Mouse (Mus musculus) CH12.LX (cell line): Measurements from ENCODE around the gene Gen1. TPM values are rescaled to one million over a fixed set of nuclear protein-coding genes. Genes with fewer than 3 reads are reported as not detected.

ENCODE experiments used
- DNase-seq: peaks from one replicate; pipeline ENCODE4 v3.0.0-alpha.2; 2013; ENCODE audit errors: extremely low read depth
- H3K27ac ChIP-seq: 2 replicates; pipeline ENCODE4 v1.5.1; 2012; ENCODE audit warnings: low read depth, mild to moderate bottlenecking, control low read depth, moderate library complexity; ENCODE audit not compliant: insufficient read depth
- H3K27me3 ChIP-seq: replicated peaks from 2 replicates; pipeline ENCODE3; 2012; ENCODE audit warnings: inconsistent platforms
- H3K36me3 ChIP-seq, 2 experiments: replicated peaks in 1 of 2; 2 replicates each; pipeline versions ENCODE3 to v1.6.1; 2012; ENCODE audit warnings: inconsistent platforms in 1 of 2, low read length in 1 of 2, mild to moderate bottlenecking in 1 of 2, mixed read lengths in 1 of 2, moderate library complexity in 1 of 2; ENCODE audit not compliant: control insufficient read depth in 1 of 2, insufficient read depth in 1 of 2
- H3K4me1 ChIP-seq, 2 experiments: 2 replicates each; pipeline ENCODE4 v1.6.1; 2012; ENCODE audit warnings: inconsistent platforms in 1 of 2, moderate library complexity in 1 of 2; ENCODE audit not compliant: insufficient read depth in 2 of 2, control insufficient read depth in 1 of 2
- H3K4me2 ChIP-seq: 2 replicates; pipeline ENCODE4 v1.6.1; 2012; ENCODE audit warnings: low read depth, mild to moderate bottlenecking, control low read depth; ENCODE audit not compliant: poor library complexity, insufficient read depth, severe bottlenecking
- H3K4me3 ChIP-seq, 3 experiments: fragments of 150-350 bp in 1 of 3; sonication (generic) in 1 of 3; replicated peaks in 1 of 3; 2 replicates each; pipeline versions ENCODE3 to v1.5.1; 2011 to 2012; ENCODE audit warnings: low read depth in 2 of 3, low read length in 2 of 3, mild to moderate bottlenecking in 2 of 3, moderate library complexity in 2 of 3, control low read depth in 1 of 3, improper control_type of control experiment in 1 of 3, inconsistent platforms in 1 of 3, mixed read lengths in 1 of 3; ENCODE audit not compliant: poor library complexity in 1 of 3
- H3K79me2 ChIP-seq: replicated peaks from 2 replicates; pipeline ENCODE4 v1.6.1; 2012; ENCODE audit warnings: mild to moderate bottlenecking, moderate library complexity; ENCODE audit not compliant: control insufficient read depth, poor library complexity, insufficient read depth, severe bottlenecking; ENCODE audit errors: extremely low read depth
- H3K9ac ChIP-seq: 2 replicates; pipeline ENCODE4 v1.6.1; 2012; ENCODE audit warnings: low read depth, mild to moderate bottlenecking, control low read depth, moderate library complexity; ENCODE audit not compliant: insufficient read depth
- H3K9me3 ChIP-seq: replicated peaks from 2 replicates; pipeline ENCODE3; 2012; ENCODE audit warnings: low read length, inconsistent platforms, mixed read lengths
- BHLHE40 ChIP-seq: IDR thresholded peaks from 2 replicates; pipeline ENCODE4 v1.6.1; 2011; ENCODE audit warnings: mild to moderate bottlenecking, low read depth, low read length, improper control_type of control experiment
- CHD1 ChIP-seq: IDR thresholded peaks from 2 replicates; pipeline ENCODE4 v1.6.1; 2012; ENCODE audit warnings: low read depth, low read length, improper control_type of control experiment, inconsistent platforms
- CHD2 ChIP-seq: IDR thresholded peaks from 2 replicates; pipeline ENCODE4 v1.6.1; 2011; ENCODE audit warnings: low read length, improper control_type of control experiment
- E2F4 ChIP-seq: IDR thresholded peaks from 2 replicates; pipeline ENCODE4 v1.6.1; 2011; ENCODE audit warnings: low read depth, low read length, improper control_type of control experiment; ENCODE audit not compliant: insufficient replicate concordance
- EP300 ChIP-seq: IDR thresholded peaks from 2 replicates; pipeline ENCODE4 v1.6.1; 2011; ENCODE audit warnings: low read length, improper control_type of control experiment
- GABPA ChIP-seq: IDR thresholded peaks from 2 replicates; pipeline ENCODE4 v1.6.1; 2012; ENCODE audit warnings: low read depth, low read length, improper control_type of control experiment, inconsistent platforms; ENCODE audit not compliant: insufficient replicate concordance
- IRF4 ChIP-seq: IDR thresholded peaks from 2 replicates; pipeline ENCODE4 v1.6.1; 2014; ENCODE audit warnings: low read depth, mild to moderate bottlenecking, inconsistent platforms, low read length, improper control_type of control experiment
- JUND ChIP-seq: conservative IDR thresholded peaks from 2 replicates; pipeline ENCODE4 v1.6.1; 2011; ENCODE audit warnings: low read depth, low read length, improper control_type of control experiment
- KAT2A ChIP-seq: IDR thresholded peaks from 2 replicates; pipeline ENCODE4 v1.6.1; 2012; ENCODE audit warnings: low read length, improper control_type of control experiment, inconsistent platforms; ENCODE audit not compliant: insufficient replicate concordance
- MAX ChIP-seq: IDR thresholded peaks from 2 replicates; pipeline ENCODE4 v1.6.1; 2011; ENCODE audit warnings: low read length, improper control_type of control experiment
- MAZ ChIP-seq: IDR thresholded peaks from 2 replicates; pipeline ENCODE4 v1.6.1; 2012; ENCODE audit warnings: low read depth, mild to moderate bottlenecking, inconsistent platforms, low read length, improper control_type of control experiment, moderate library complexity
- MEF2A ChIP-seq: IDR thresholded peaks from 2 replicates; pipeline ENCODE4 v1.6.1; 2014; ENCODE audit warnings: low read depth, mild to moderate bottlenecking, inconsistent platforms, low read length, improper control_type of control experiment, borderline replicate concordance
- MXI1 ChIP-seq: IDR thresholded peaks from 2 replicates; pipeline ENCODE4 v1.6.1; 2011; ENCODE audit warnings: mild to moderate bottlenecking, low read depth, low read length, improper control_type of control experiment
- NRF1 ChIP-seq: IDR thresholded peaks from 2 replicates; pipeline ENCODE4 v1.6.1; 2014; ENCODE audit warnings: low read depth, mild to moderate bottlenecking, inconsistent platforms, low read length, improper control_type of control experiment, moderate library complexity
- POLR2A ChIP-seq: IDR thresholded peaks from 2 replicates; pipeline ENCODE4 v1.6.1; 2011; ENCODE audit warnings: low read depth, mild to moderate bottlenecking, improper control_type of control experiment, low read length
- RAD21 ChIP-seq: IDR thresholded peaks from 2 replicates; pipeline ENCODE4 v1.6.1; 2011; ENCODE audit warnings: low read depth, mild to moderate bottlenecking, low read length, improper control_type of control experiment, moderate library complexity
- UBTF ChIP-seq: IDR thresholded peaks from 2 replicates; pipeline ENCODE4 v1.6.1; 2012; ENCODE audit warnings: low read depth, mild to moderate bottlenecking, inconsistent platforms, low read length, improper control_type of control experiment, moderate library complexity
- USF1 ChIP-seq: IDR thresholded peaks from 2 replicates; pipeline ENCODE4 v1.6.1; 2014; ENCODE audit warnings: low read depth, mild to moderate bottlenecking, inconsistent platforms, low read length, improper control_type of control experiment
- USF2 ChIP-seq: conservative IDR thresholded peaks from 2 replicates; pipeline ENCODE4 v1.6.1; 2011; ENCODE audit warnings: low read depth, low read length, improper control_type of control experiment
- ZC3H11A ChIP-seq: IDR thresholded peaks from 2 replicates; pipeline ENCODE4 v1.6.1; 2012; ENCODE audit warnings: low read depth, mild to moderate bottlenecking, inconsistent platforms, low read length, improper control_type of control experiment
- ZKSCAN1 ChIP-seq: IDR thresholded peaks from 2 replicates; pipeline ENCODE4 v1.6.1; 2012; ENCODE audit warnings: low read depth, inconsistent platforms, low read length, improper control_type of control experiment, borderline replicate concordance
- ZMIZ1 ChIP-seq: IDR thresholded peaks from 2 replicates; pipeline ENCODE4 v1.6.1; 2012; ENCODE audit warnings: low read depth, mild to moderate bottlenecking, inconsistent platforms, low read length, improper control_type of control experiment
- ZNF384 ChIP-seq: IDR thresholded peaks from 2 replicates; pipeline ENCODE4 v1.6.1; 2012; ENCODE audit warnings: low read depth, low read length, improper control_type of control experiment, inconsistent platforms
- dilution Hi-C: fragments of 300-500 bp; cut with MboI; formaldehyde crosslinking; loops from 2 replicates; pipeline ENCODE4 v1.14.3; 2020; ENCODE audit warnings: low sequenced_read_pairs; ENCODE audit not compliant: extremely low pct_unique_long_range_greater_than_20kb, extremely low pct_ligation_motif_present
- in situ Hi-C: fragments of 300-500 bp; cut with MboI; formaldehyde crosslinking; loops from 3 replicates; pipeline ENCODE4 v1.14.3; 2019; ENCODE audit warnings: low sequenced_read_pairs, low pct_ligation_motif_present, low pct_unique_long_range_greater_than_20kb, mixed read lengths
- polyA plus RNA-seq: library from polyadenylated mRNA; unstranded; fragments of >175 nt; gene quantifications from 2 replicates; pipeline ENCODE4 v1.2.1, GENCODE M21; 2012; ENCODE audit warnings: low read depth; ENCODE audit not compliant: insufficient read length
- total RNA-seq, 2 experiments: library from RNA; depleted of rRNA; stranded (reverse); fragments of 300-350 nt in 1 of 2; fragments of >200 nt in 1 of 2; gene quantifications; 2 replicates each; pipeline ENCODE4 v1.2.3; 2012 to 2014

Gen1 gene
- total and polyA plus RNA-seq, 3 experiments: 13.2 to 15.3 (median 14.4) TPM

GRCm38 (mm10) chr12:11306753-11307645 lies 41.4 kb upstream of the Gen1 start:
- H3K36me3 ChIP-seq: peaks cover 53 to 70% of the 10 kb centered on the region in 2 experiments
- dilution Hi-C loops: no loop called here

DNA sequence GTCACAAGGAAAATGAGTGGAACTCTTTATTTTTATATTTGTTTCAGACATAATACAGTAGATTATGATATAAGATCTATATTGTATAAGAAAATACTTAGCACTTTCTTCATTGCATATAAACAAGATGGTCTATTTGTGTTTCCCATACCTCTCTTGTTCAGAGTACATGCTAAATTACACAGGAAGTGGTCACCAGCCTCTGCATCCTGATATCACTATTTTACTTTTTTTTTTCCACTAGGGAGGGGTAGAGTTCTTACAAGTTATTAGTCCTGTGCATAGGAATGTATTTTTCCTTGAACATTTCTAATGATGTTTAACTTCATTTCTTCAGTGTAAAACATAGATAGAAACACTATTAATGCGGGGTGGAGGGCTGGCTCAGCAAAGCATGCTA lies 35.3 kb upstream of the Gen1 start:
- no peak for TF ChIP-seq UBTF
- no peak for TF ChIP-seq USF1
- TF ChIP-seq EP300: no peak
- no peak for TF ChIP-seq BHLHE40
- no peak for TF ChIP-seq GABPA
- TF ChIP-seq KAT2A: no peak
- no peak for TF ChIP-seq MAX
- TF ChIP-seq JUND: no peak
- Histone ChIP-seq H3K9me3 (no peaks in the 10 kb centered on the region), H3K4me1 (no peaks in the 10 kb centered on the region), H3K27ac (no peak overlapping the region), H3K4me3 (no peak overlapping the region), H3K27me3 (no peaks in the 10 kb centered on the region), H3K4me2 (no peak overlapping the region), H3K79me2 (no peaks in the 10 kb centered on the region), H3K36me3 (peaks cover 46 to 69% of the 10 kb centered on the region in 2 experiments), H3K9ac (no peak overlapping the region)
- in situ Hi-C loops: no loop called here
- no peak for DNase-seq
- dilution Hi-C loops: no loop called here

More at GRCm38 (mm10) chr12:11306753-11307645, 41.4 kb upstream of the Gen1 start:
- in situ Hi-C loops: no loop called here
- TF ChIP-seq ZNF384 (no peak), E2F4 (no peak), POLR2A (no peak), MEF2A (no peak), NRF1 (no peak), MXI1 (no peak), RAD21 (no peak), ZKSCAN1 (no peak), CHD1 (no peak), EP300 (no peak), ZMIZ1 (no peak), USF2 (no peak), UBTF (no peak), IRF4 (no peak), GABPA (no peak), MAZ (no peak), ZC3H11A (no peak), CHD2 (no peak)
- no peak overlapping the region for H3K9ac ChIP-seq
- H3K27me3 ChIP-seq: no peaks in the 10 kb centered on the region
- H3K9me3 ChIP-seq: no peaks in the 10 kb centered on the region
- H3K27ac ChIP-seq: no peak overlapping the region
- no peak overlapping the region for H3K4me2 ChIP-seq
- no peaks in the 10 kb centered on the region for H3K4me1 ChIP-seq
- H3K79me2 ChIP-seq: no peaks in the 10 kb centered on the region
- no peak for DNase-seq
- no peak overlapping the region for H3K4me3 ChIP-seq
